Mouse (Mus musculus): ENCODE measurements around the gene Gsg1l. TPM values are rescaled to one million over a fixed set of nuclear protein-coding genes. Genes with fewer than 3 reads are reported as not detected.

Gene Gsg1l
- polyA plus RNA-seq, 1 experiment from 2014 or later = 10.5 TPM

DNA sequence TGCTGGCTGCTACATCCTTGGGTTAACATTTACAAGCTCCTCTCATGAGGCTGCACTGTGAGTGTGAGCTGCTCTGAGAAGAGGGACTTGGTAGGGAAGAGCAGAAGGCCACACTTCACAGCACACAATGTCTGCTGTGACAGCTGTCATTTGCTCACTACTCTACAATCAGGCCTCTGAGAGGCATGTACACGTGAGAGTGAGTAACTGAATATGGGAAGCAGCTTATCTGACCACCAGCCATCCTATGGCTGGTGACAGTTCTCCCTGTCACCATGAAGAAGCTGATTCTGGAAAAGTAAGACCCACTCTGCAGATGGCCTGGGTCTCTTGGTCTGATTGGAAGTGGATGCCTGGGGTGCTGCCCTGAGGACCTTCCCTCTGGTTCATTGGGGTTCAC is 249.4 kb downstream of the Gsg1l start:
- H3K9me3 ChIP-seq (ENCODE audit: control insufficient read depth, low read length) = no peaks in the 10 kb centered on the region
- no peaks in the 10 kb centered on the region for H3K27me3 ChIP-seq (ENCODE audit: control insufficient read depth, insufficient read depth, low read length)
- 0 out of 2 replicates have a peak overlapping the region, but pooled peaks have one; percentile 39 for H3K9ac ChIP-seq (ENCODE audit: low read length)
- no peak overlapping the region for H3K4me3 ChIP-seq (ENCODE audit: control insufficient read depth in 1 of 2, insufficient read depth in 1 of 2, low read depth in 1 of 2, low read length in 2 of 2)
- no peak for ATAC-seq (ENCODE audit: insufficient number of reproducible peaks, insufficient read depth, low FRiP score, low read depth)
- H3K27ac ChIP-seq (replicated peaks in 1 of 2; ENCODE audit: control insufficient read depth in 1 of 2, insufficient read depth in 1 of 2, low read depth in 2 of 2, low read length in 2 of 2) = peak overlapping the region; percentile 11 to 36; a peak in 1 of 4 replicates
- H3K4me1 ChIP-seq (ENCODE audit: control insufficient read depth in 2 of 2, insufficient read depth in 2 of 2, low read length in 2 of 2) = peaks cover 40 to 57% of the 10 kb centered on the region in 2 experiments
- no peak overlapping the region for H3K4me2 ChIP-seq (ENCODE audit: low read length)
- 5% methylated on average over 1 of the region's 1 CpGs for WGBS
- no peaks in the 10 kb centered on the region for H3K36me3 ChIP-seq (ENCODE audit: control insufficient read depth, insufficient read depth, low read length)

DNA sequence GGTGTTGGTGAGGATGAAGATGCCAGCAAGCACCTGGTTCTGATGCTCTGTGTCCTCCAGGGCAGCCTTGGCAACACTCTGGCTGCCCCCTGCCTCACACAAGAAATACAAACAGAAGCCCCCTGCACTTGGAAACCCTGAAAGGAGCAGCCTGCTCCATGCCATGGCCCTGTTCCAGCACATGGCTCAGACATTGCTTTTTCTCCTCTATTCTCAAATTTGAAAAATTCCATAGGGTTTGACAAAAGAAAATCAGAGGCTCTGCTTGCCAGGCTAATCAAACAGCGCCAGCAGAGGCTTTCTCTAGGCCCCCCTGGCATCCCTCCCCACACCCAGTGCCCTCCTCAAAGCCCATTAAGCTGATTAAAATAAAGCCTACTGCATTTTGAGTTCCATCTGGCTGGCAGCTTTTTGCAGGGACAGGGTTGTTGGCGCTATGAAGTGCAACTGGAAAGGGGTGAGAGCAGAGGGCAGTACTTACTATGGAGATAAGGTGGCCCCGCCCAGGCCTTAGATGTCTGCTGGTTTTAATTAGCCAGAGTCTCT is 253.0 kb downstream of the Gsg1l start:
- H3K9ac ChIP-seq (ENCODE audit: low read length) = peak overlapping the region; percentile 36
- peak overlapping the region; percentile 26 for H3K4me2 ChIP-seq (ENCODE audit: low read length)
- H3K4me3 ChIP-seq (ENCODE audit: control insufficient read depth in 1 of 2, insufficient read depth in 1 of 2, low read depth in 1 of 2, low read length in 2 of 2) = no peak overlapping the region
- no peaks in the 10 kb centered on the region for H3K36me3 ChIP-seq (ENCODE audit: control insufficient read depth, insufficient read depth, low read length)
- H3K9me3 ChIP-seq (ENCODE audit: control insufficient read depth, low read length) = no peaks in the 10 kb centered on the region
- H3K27me3 ChIP-seq (ENCODE audit: control insufficient read depth, insufficient read depth, low read length) = no peaks in the 10 kb centered on the region
- ATAC-seq (ENCODE audit: insufficient number of reproducible peaks, insufficient read depth, low FRiP score, low read depth) = peak; percentile 74
- H3K27ac ChIP-seq (replicated peaks in 1 of 2; ENCODE audit: control insufficient read depth in 1 of 2, insufficient read depth in 1 of 2, low read depth in 2 of 2, low read length in 2 of 2) = peak overlapping the region; percentile 37 to 88
- WGBS = 13% methylated on average over 3 of the region's 3 CpGs
- peaks cover 54 to 76% of the 10 kb centered on the region in 2 experiments for H3K4me1 ChIP-seq (ENCODE audit: control insufficient read depth in 2 of 2, insufficient read depth in 2 of 2, low read length in 2 of 2)

DNA sequence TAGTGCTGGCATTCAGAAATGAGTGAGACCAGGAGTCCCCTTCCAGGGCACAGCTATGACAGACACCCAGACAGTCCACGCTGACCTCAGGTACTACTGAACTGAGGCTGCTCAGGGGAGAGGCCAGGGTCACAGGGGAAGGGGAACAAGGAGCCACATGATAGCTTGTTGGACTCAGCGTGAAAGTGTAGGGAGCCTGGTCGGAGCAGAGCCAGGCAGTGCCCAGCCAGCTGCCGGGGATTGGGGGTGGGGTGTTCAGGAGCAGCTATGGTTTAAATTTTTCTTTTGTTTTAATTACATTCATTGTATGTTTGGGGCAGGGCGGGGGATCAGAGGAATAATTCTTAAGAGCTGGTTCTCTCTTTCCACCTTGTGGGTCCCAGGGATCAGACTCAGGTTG is 253.7 kb downstream of the Gsg1l start:
- WGBS = 56% methylated on average over 5 of the region's 5 CpGs
- 0 out of 2 replicates have a peak, but pooled peaks have one; percentile 35 for ATAC-seq (ENCODE audit: insufficient number of reproducible peaks, insufficient read depth, low FRiP score, low read depth)
- H3K27me3 ChIP-seq (ENCODE audit: control insufficient read depth, insufficient read depth, low read length) = no peaks in the 10 kb centered on the region
- H3K9me3 ChIP-seq (ENCODE audit: control insufficient read depth, low read length) = no peaks in the 10 kb centered on the region
- H3K4me3 ChIP-seq (ENCODE audit: control insufficient read depth in 1 of 2, insufficient read depth in 1 of 2, low read depth in 1 of 2, low read length in 2 of 2) = no peak overlapping the region
- H3K4me2 ChIP-seq (ENCODE audit: low read length) = peak overlapping the region; percentile 26; the same call in 1 of the 2 replicates
- peak overlapping the region; percentile 37 to 88; a peak in 3 of 4 replicates for H3K27ac ChIP-seq (replicated peaks in 1 of 2; ENCODE audit: control insufficient read depth in 1 of 2, insufficient read depth in 1 of 2, low read depth in 2 of 2, low read length in 2 of 2)
- H3K9ac ChIP-seq (ENCODE audit: low read length) = peak overlapping the region; percentile 36; the same call in 1 of the 2 replicates
- H3K4me1 ChIP-seq (ENCODE audit: control insufficient read depth in 2 of 2, insufficient read depth in 2 of 2, low read length in 2 of 2) = peaks cover 54 to 74% of the 10 kb centered on the region in 2 experiments
- H3K36me3 ChIP-seq (ENCODE audit: control insufficient read depth, insufficient read depth, low read length) = no peaks in the 10 kb centered on the region

Other genes with a start within 250 kb of the Gsg1l start
- 33.8 and 39.0 TPM in 2 replicates for gene Xpo6, start 118.1 kb upstream of the Gsg1l start, polyA plus RNA-seq (2014; fragmentation: Nextera tagmentation; extraction: Ambion mirVana)
- 15.2 and 16.8 TPM in 2 replicates for gene Sbk1, start 190.2 kb upstream of the Gsg1l start, polyA plus RNA-seq (2014; fragmentation: Nextera tagmentation; extraction: Ambion mirVana)

Data from heart, embryonic 14.5 days (tissue).